Mouse (Mus musculus) ES-Bruce4 (cell line): Measurements from ENCODE around the gene Kcnab2.

ENCODE experiments used
- CTCF ChIP-seq: IDR thresholded peaks from one replicate; pipeline ENCODE4 v1.8.1; 2011; ENCODE audit warnings: low read depth, low read length
- EP300 ChIP-seq: IDR thresholded peaks from 2 replicates; pipeline ENCODE4 v1.6.1; 2011; ENCODE audit warnings: low read depth, low read length; ENCODE audit not compliant: insufficient read depth
- POLR2A ChIP-seq: IDR thresholded peaks from one replicate; pipeline ENCODE4 v1.8.1; 2011; ENCODE audit warnings: low read length; ENCODE audit not compliant: insufficient read depth

DNA sequence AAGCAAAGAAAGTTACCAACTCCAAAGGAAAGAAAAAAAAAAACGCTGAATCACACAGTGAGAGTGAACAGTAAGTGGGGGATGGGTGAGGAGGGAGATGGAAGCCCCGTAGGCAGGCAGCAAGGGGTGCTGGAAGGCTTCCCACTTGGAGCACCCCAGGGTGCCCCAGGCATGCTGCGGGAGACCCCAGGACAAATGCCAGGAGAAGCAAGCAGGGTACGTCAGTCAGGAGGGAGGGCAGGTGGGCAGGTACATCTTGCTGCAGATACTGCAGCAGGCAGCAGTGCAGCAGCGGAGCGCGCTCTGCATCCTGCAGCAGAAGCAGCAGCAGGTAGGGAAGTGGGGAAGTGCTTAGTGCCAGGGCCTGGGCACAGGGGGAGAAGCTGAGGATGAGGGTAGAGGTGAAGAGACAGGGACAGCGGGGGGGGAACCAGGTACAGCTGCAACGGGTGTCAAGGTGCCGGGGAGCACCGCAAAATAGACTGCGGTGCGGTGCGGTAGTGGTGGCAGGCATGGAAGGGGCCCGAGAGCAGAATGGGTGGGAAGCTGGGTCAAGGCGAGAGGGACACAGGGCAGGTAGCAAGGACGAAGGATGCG is 1.1 kb downstream of the Kcnab2 start, which contains the start of gene Nphp4:
- TF ChIP-seq CTCF (no peak), POLR2A (no peak), EP300 (no peak)
